Mouse (Mus musculus) left cerebral cortex, postnatal 36 days (tissue): ENCODE data around the gene Tsn. TPM values are rescaled to one million over a fixed set of nuclear protein-coding genes. Genes with fewer than 3 reads are reported as not detected.

Experiments used
- DNase-seq, 2 experiments: peaks; one replicate each; pipeline ENCODE4 v3.0.0; 2021 to 2022; ENCODE audit warnings: low spot score in 2 of 2, mixed read lengths in 1 of 2
- intact Hi-C: fragments of 180-260 bp; cut with DNase I; formaldehyde crosslinking; loops from one replicate; pipeline ENCODE4 v1.15.1; 2025
- total RNA-seq, 2 experiments: library from RNA; stranded (reverse); gene quantifications; 2 replicates each; pipeline ENCODE4 v1.2.3; 2021

Tsn gene
- total RNA-seq, result 100 to 1,000 TPM; 100 to 105 TPM

GRCm38 (mm10) chr1:118311622-118312326, at the start of gene Tsn:
Gene Tsn (minus strand): TSS chr1:118311739.
- DNase-seq, result no peak
- intact Hi-C loops, result no loop called here

- intact Hi-C loops, result no loop called here
- DNase-seq, result no peak
These were observed 47.7 kb upstream of the Tsn start for GRCm38 (mm10) chr1:118359071-118359761.

GRCm38 (mm10) chr1:118349922-118350321, 38.4 kb upstream of the Tsn start:
- intact Hi-C loops, result no loop called here
- no peak for DNase-seq

GRCm38 (mm10) chr1:118343649-118344435, 32.3 kb upstream of the Tsn start:
- intact Hi-C loops, result no loop called here

GRCm38 (mm10) chr1:118337921-118338320, 26.4 kb upstream of the Tsn start:
- intact Hi-C loops, result loop anchor here (5.0 to 10.0 kb wide), 2 partner anchors 144 to 417 kb away; no protein-coding TSS in a partner anchor
- DNase-seq, result peak in 1 of 2 experiments; percentile 11

More at GRCm38 (mm10) chr1:118343649-118344435, 32.3 kb upstream of the Tsn start:
- no peak for DNase-seq

GRCm38 (mm10) chr1:118335847-118336246, 24.3 kb upstream of the Tsn start:
- intact Hi-C loops, result loop anchor here (5.0 to 10.0 kb wide), 2 partner anchors 146 to 419 kb away; no protein-coding TSS in a partner anchor
- no peak for DNase-seq

- intact Hi-C loops, result loop anchor here (5.0 to 10.0 kb wide), 3 partner anchors 147 to 420 kb away; no protein-coding TSS in a partner anchor
- DNase-seq, result no peak
These were observed 23.5 kb upstream of the Tsn start for GRCm38 (mm10) chr1:118334749-118335713.

GRCm38 (mm10) chr1:118321661-118322201, 10.2 kb upstream of the Tsn start, which contains the start of gene Nifk:
Gene Nifk (plus strand): TSS chr1:118321839.
- intact Hi-C loops, result loop anchor here (2.0 to 5.0 kb wide), 2 partner anchors 67 to 156 kb away; partner anchors contain the start of gene Clasp1
- DNase-seq, result peak; percentile 89 to 92

- intact Hi-C loops, result loop anchor here (2.0 to 5.0 kb wide), 2 partner anchors 68 to 157 kb away; partner anchors contain the start of gene Clasp1
- DNase-seq, result no peak
These were observed 9.2 kb upstream of the Tsn start for GRCm38 (mm10) chr1:118320696-118321095.

GRCm38 (mm10) chr1:118310780-118311621, 538 bp downstream of the Tsn start:
- intact Hi-C loops, result no loop called here
- DNase-seq, result peak; percentile 91 to 92

GRCm38 (mm10) chr1:118297719-118298118, 13.8 kb downstream of the Tsn start:
- DNase-seq, result no peak
- intact Hi-C loops, result no loop called here

GRCm38 (mm10) chr1:118296673-118297072, 14.9 kb downstream of the Tsn start:
- intact Hi-C loops, result no loop called here
- DNase-seq, result no peak

- no peak for DNase-seq
- intact Hi-C loops, result no loop called here
These were observed 16.7 kb downstream of the Tsn start for GRCm38 (mm10) chr1:118294826-118295225.

GRCm38 (mm10) chr1:118294192-118294591, 17.3 kb downstream of the Tsn start:
- intact Hi-C loops, result no loop called here
- DNase-seq, result no peak

GRCm38 (mm10) chr1:118292291-118292690, 19.2 kb downstream of the Tsn start:
- no peak for DNase-seq
- intact Hi-C loops, result no loop called here

- intact Hi-C loops, result no loop called here
- DNase-seq, result no peak
These were observed 36.4 kb downstream of the Tsn start for GRCm38 (mm10) chr1:118275139-118275538.

GRCm38 (mm10) chr1:118251931-118252330, 59.6 kb downstream of the Tsn start:
- intact Hi-C loops, result no loop called here
- no peak for DNase-seq
